Mouse (Mus musculus) kidney, adult 18-20 months (tissue): ENCODE data around the gene Jph2.

Experiments used
- DNase-seq: peaks from one replicate; pipeline ENCODE4 v3.0.0; 2021

Gene Jph2

GRCm38 (mm10) chr2:163410211-163410610 lies 12.4 kb upstream of the Jph2 start:
- DNase-seq = no peak

GRCm38 (mm10) chr2:163404037-163404815 lies 6.4 kb upstream of the Jph2 start:
- no peak for DNase-seq

GRCm38 (mm10) chr2:163401221-163401620 lies 3.4 kb upstream of the Jph2 start:
- peak; percentile 82 for DNase-seq

GRCm38 (mm10) chr2:163399222-163399621 lies 1.4 kb upstream of the Jph2 start:
- DNase-seq = no peak

GRCm38 (mm10) chr2:163398770-163399169 lies 977 bp upstream of the Jph2 start:
- no peak for DNase-seq

GRCm38 (mm10) chr2:163397071-163397470 lies 722 bp downstream of the Jph2 start:
- DNase-seq = no peak

GRCm38 (mm10) chr2:163394977-163395376 lies 2.8 kb downstream of the Jph2 start:
- no peak for DNase-seq

- DNase-seq = no peak
These were observed 3.8 kb downstream of the Jph2 start for GRCm38 (mm10) chr2:163393976-163394375.

- DNase-seq = no peak
These were observed 4.6 kb downstream of the Jph2 start for GRCm38 (mm10) chr2:163393241-163393640.

GRCm38 (mm10) chr2:163392436-163392835 lies 5.4 kb downstream of the Jph2 start:
- DNase-seq = no peak

GRCm38 (mm10) chr2:163386423-163387190 lies 11.2 kb downstream of the Jph2 start:
- DNase-seq = no peak

- no peak for DNase-seq
These were observed 12.7 kb downstream of the Jph2 start for GRCm38 (mm10) chr2:163385126-163385525.

- no peak for DNase-seq
These were observed 16.5 kb downstream of the Jph2 start for GRCm38 (mm10) chr2:163381246-163381645.

GRCm38 (mm10) chr2:163379366-163379765 lies 18.4 kb downstream of the Jph2 start:
- no peak for DNase-seq

- no peak for DNase-seq
These were observed 21.7 kb downstream of the Jph2 start for GRCm38 (mm10) chr2:163376082-163376481.

- no peak for DNase-seq
These were observed 22.3 kb downstream of the Jph2 start for GRCm38 (mm10) chr2:163375468-163375867.

- DNase-seq = no peak
These were observed 25.2 kb downstream of the Jph2 start for GRCm38 (mm10) chr2:163372627-163373026.

GRCm38 (mm10) chr2:163370175-163370574 lies 27.6 kb downstream of the Jph2 start:
- no peak for DNase-seq

- no peak for DNase-seq
These were observed 32.8 kb downstream of the Jph2 start for GRCm38 (mm10) chr2:163364785-163365541.

- no peak for DNase-seq
These were observed 34.6 kb downstream of the Jph2 start for GRCm38 (mm10) chr2:163362940-163363921.

- DNase-seq = no peak
These were observed 36.8 kb downstream of the Jph2 start for GRCm38 (mm10) chr2:163360858-163361623.
